Mouse (Mus musculus): ENCODE measurements around the gene Tgm1. TPM values are rescaled to one million over a fixed set of nuclear protein-coding genes. Genes with fewer than 3 reads are reported as not detected.

Gene Tgm1
- polyA plus RNA-seq, 1 experiment from 2014 or later: 1.3 TPM

DNA sequence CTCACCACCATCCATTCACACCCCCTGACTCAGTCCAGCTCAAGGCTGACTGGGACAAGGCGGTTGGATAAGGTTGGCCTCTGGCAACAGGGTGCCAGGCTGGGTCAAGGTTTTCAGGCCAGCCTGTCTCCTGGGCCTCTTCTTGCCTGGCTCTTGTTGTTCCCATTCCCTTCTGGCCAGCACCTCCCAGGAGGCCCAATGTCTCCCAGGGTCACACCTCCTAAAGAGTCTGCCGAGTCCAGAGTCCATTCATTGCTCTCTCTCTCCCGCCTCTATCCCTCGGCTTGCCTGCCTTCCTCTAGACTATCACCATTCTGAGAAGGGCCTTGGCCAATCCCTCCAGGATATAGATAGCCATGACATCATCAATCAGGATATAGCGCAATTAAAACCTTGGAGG is 55.7 kb downstream of the Tgm1 start:
- Histone ChIP-seq H3K4me3 (ENCODE audit: low read depth, low read length) (no peak overlapping the region), H3K36me3 (ENCODE audit: control insufficient read depth, insufficient read depth, low read length) (peaks cover 33% of the 10 kb centered on the region), H3K4me1 (replicated peaks; ENCODE audit: control insufficient read depth, insufficient read depth, low read length) (peaks cover 5% of the 10 kb centered on the region; the same call in 1 of the 2 replicates), H3K9me3 (ENCODE audit: control insufficient read depth, low read length) (no peaks in the 10 kb centered on the region), H3K27me3 (replicated peaks; ENCODE audit: control insufficient read depth, insufficient read depth, low read length) (no peaks in the 10 kb centered on the region), H3K27ac (ENCODE audit: low read depth) (no peak overlapping the region), H3K9ac (ENCODE audit: low read length) (no peak overlapping the region), H3K4me2 (ENCODE audit: low read length) (no peak overlapping the region)
- DNase-seq (ENCODE audit: low spot score): no peak
- 84% methylated on average over 5 of the region's 5 CpGs for WGBS
- ATAC-seq (replicated peaks; ENCODE audit: low FRiP score, low TSS enrichment, low read depth): peak; percentile 36; the same call in 1 of the 2 replicates

GRCm38 (mm10) chr14:55656935-55657334 is 56.8 kb downstream of the Tgm1 start:
- Histone ChIP-seq H3K4me1 (replicated peaks; ENCODE audit: control insufficient read depth, insufficient read depth, low read length) (peaks cover 5% of the 10 kb centered on the region; the same call in 1 of the 2 replicates), H3K4me3 (ENCODE audit: low read depth, low read length) (no peak overlapping the region), H3K9me3 (ENCODE audit: control insufficient read depth, low read length) (no peaks in the 10 kb centered on the region), H3K4me2 (ENCODE audit: low read length) (no peak overlapping the region), H3K36me3 (ENCODE audit: control insufficient read depth, insufficient read depth, low read length) (peaks cover 24% of the 10 kb centered on the region), H3K27me3 (replicated peaks; ENCODE audit: control insufficient read depth, insufficient read depth, low read length) (no peaks in the 10 kb centered on the region), H3K27ac (ENCODE audit: low read depth) (no peak overlapping the region), H3K9ac (ENCODE audit: low read length) (no peak overlapping the region)
- DNase-seq (ENCODE audit: low spot score): no peak
- ATAC-seq (replicated peaks; ENCODE audit: low FRiP score, low TSS enrichment, low read depth): no peak
- 84% methylated on average over 3 of the region's 3 CpGs for WGBS

- H3K27ac ChIP-seq (ENCODE audit: low read depth): no peak overlapping the region
- H3K4me3 ChIP-seq (ENCODE audit: low read depth, low read length): no peak overlapping the region
- no peaks in the 10 kb centered on the region for H3K4me1 ChIP-seq (replicated peaks; ENCODE audit: control insufficient read depth, insufficient read depth, low read length)
- no peak overlapping the region for H3K4me2 ChIP-seq (ENCODE audit: low read length)
- ATAC-seq (replicated peaks; ENCODE audit: low FRiP score, low TSS enrichment, low read depth): no peak
- no peaks in the 10 kb centered on the region for H3K9me3 ChIP-seq (ENCODE audit: control insufficient read depth, low read length)
- 88% methylated on average over 7 of the region's 7 CpGs for WGBS
- H3K36me3 ChIP-seq (ENCODE audit: control insufficient read depth, insufficient read depth, low read length): peaks cover 6% of the 10 kb centered on the region; the same call in 1 of the 2 replicates
- DNase-seq (ENCODE audit: low spot score): no peak
- H3K9ac ChIP-seq (ENCODE audit: low read length): no peak overlapping the region
- H3K27me3 ChIP-seq (replicated peaks; ENCODE audit: control insufficient read depth, insufficient read depth, low read length): no peaks in the 10 kb centered on the region
These were observed 62.2 kb downstream of the Tgm1 start for GRCm38 (mm10) chr14:55651528-55651927.

Other genes starting within 250 kb of the Tgm1 start
- gene Dhrs4, start 235.2 kb downstream of the Tgm1 start, polyA plus RNA-seq (2014; fragmentation: Nextera tagmentation; extraction: Ambion mirVana): 61.0 and 72.1 TPM in 2 replicates
- gene Carmil3, start 223.3 kb downstream of the Tgm1 start, polyA plus RNA-seq (2014; fragmentation: Nextera tagmentation; extraction: Ambion mirVana): 2.5 and 3.3 TPM in 2 replicates
- gene Cpne6, start 203.5 kb downstream of the Tgm1 start, polyA plus RNA-seq (2014; fragmentation: Nextera tagmentation; extraction: Ambion mirVana): 0.37 and 0.48 TPM in 2 replicates
- not detected in 2 replicates for gene Nrl, start 188.9 kb downstream of the Tgm1 start, polyA plus RNA-seq (2014; fragmentation: Nextera tagmentation; extraction: Ambion mirVana)
- gene Pck2, start 173.7 kb downstream of the Tgm1 start, polyA plus RNA-seq (2014; fragmentation: Nextera tagmentation; extraction: Ambion mirVana): 42.8 and 47.4 TPM in 2 replicates
- 70.9 and 71.5 TPM in 2 replicates for gene Dcaf11, start 153.9 kb downstream of the Tgm1 start, polyA plus RNA-seq (2014; fragmentation: Nextera tagmentation; extraction: Ambion mirVana)
- gene A730061H03Rik, start 153.5 kb downstream of the Tgm1 start, polyA plus RNA-seq (2014; fragmentation: Nextera tagmentation; extraction: Ambion mirVana): 0.64 and 0.81 TPM in 2 replicates
- gene Fitm1, start 138.3 kb downstream of the Tgm1 start, polyA plus RNA-seq (2014; fragmentation: Nextera tagmentation; extraction: Ambion mirVana): 0.19 and 0.43 TPM in 2 replicates
- 200 TPM in 2 replicates for gene Psme1, start 135.8 kb downstream of the Tgm1 start, polyA plus RNA-seq (2014; fragmentation: Nextera tagmentation; extraction: Ambion mirVana)
- gene Emc9, start 128.6 kb downstream of the Tgm1 start, polyA plus RNA-seq (2014; fragmentation: Nextera tagmentation; extraction: Ambion mirVana): 6.3 and 7.0 TPM in 2 replicates
- gene Psme2, start 122.8 kb downstream of the Tgm1 start, polyA plus RNA-seq (2014; fragmentation: Nextera tagmentation; extraction: Ambion mirVana): 331 and 332 TPM in 2 replicates
- gene Rnf31, start 122.2 kb downstream of the Tgm1 start, polyA plus RNA-seq (2014; fragmentation: Nextera tagmentation; extraction: Ambion mirVana): 15.9 and 20.1 TPM in 2 replicates
- gene Irf9, start 110.4 kb downstream of the Tgm1 start, polyA plus RNA-seq (2014; fragmentation: Nextera tagmentation; extraction: Ambion mirVana): 8.9 and 9.1 TPM in 2 replicates
- gene Rec8, start 95.9 kb downstream of the Tgm1 start, polyA plus RNA-seq (2014; fragmentation: Nextera tagmentation; extraction: Ambion mirVana): 6.2 and 8.1 TPM in 2 replicates
- 93.6 and 95.7 TPM in 2 replicates for gene Ipo4, start 78.0 kb downstream of the Tgm1 start, polyA plus RNA-seq (2014; fragmentation: Nextera tagmentation; extraction: Ambion mirVana)
- 1.6 and 1.9 TPM in 2 replicates for gene Gm49378, start 76.0 kb downstream of the Tgm1 start, polyA plus RNA-seq (2014; fragmentation: Nextera tagmentation; extraction: Ambion mirVana)
- 112 and 114 TPM in 2 replicates for gene Tm9sf1, start 70.1 kb downstream of the Tgm1 start, polyA plus RNA-seq (2014; fragmentation: Nextera tagmentation; extraction: Ambion mirVana)
- gene Tssk4, start 63.7 kb downstream of the Tgm1 start, polyA plus RNA-seq (2014; fragmentation: Nextera tagmentation; extraction: Ambion mirVana): 1.7 and 1.9 TPM in 2 replicates
- gene Mdp1, start 53.4 kb downstream of the Tgm1 start, polyA plus RNA-seq (2014; fragmentation: Nextera tagmentation; extraction: Ambion mirVana): 53.8 and 58.9 TPM in 2 replicates
- 53.5 and 62.5 TPM in 2 replicates for gene Gmpr2, start 42.0 kb downstream of the Tgm1 start, polyA plus RNA-seq (2014; fragmentation: Nextera tagmentation; extraction: Ambion mirVana)
- 547 and 563 TPM in 2 replicates for gene Nedd8, start 41.8 kb downstream of the Tgm1 start, polyA plus RNA-seq (2014; fragmentation: Nextera tagmentation; extraction: Ambion mirVana)
- 46.4 and 49.1 TPM in 2 replicates for gene Tinf2, start 32.1 kb downstream of the Tgm1 start, polyA plus RNA-seq (2014; fragmentation: Nextera tagmentation; extraction: Ambion mirVana)
- gene Rabggta, start 8.3 kb upstream of the Tgm1 start, polyA plus RNA-seq (2014; fragmentation: Nextera tagmentation; extraction: Ambion mirVana): 29.7 and 32.7 TPM in 2 replicates
- gene Dhrs1, start 31.8 kb upstream of the Tgm1 start, polyA plus RNA-seq (2014; fragmentation: Nextera tagmentation; extraction: Ambion mirVana): 81.9 and 84.3 TPM in 2 replicates
- 42.8 and 45.0 TPM in 2 replicates for gene Nop9, start 31.8 kb upstream of the Tgm1 start, polyA plus RNA-seq (2014; fragmentation: Nextera tagmentation; extraction: Ambion mirVana)
- 5.4 and 8.1 TPM in 2 replicates for gene Cideb, start 44.5 kb upstream of the Tgm1 start, polyA plus RNA-seq (2014; fragmentation: Nextera tagmentation; extraction: Ambion mirVana)
- gene Ltb4r2, start 47.5 kb upstream of the Tgm1 start, polyA plus RNA-seq (2014; fragmentation: Nextera tagmentation; extraction: Ambion mirVana): 0.08 and 0.65 TPM in 2 replicates
- 0.30 and 0.38 TPM in 2 replicates for gene Ltb4r1, start 52.0 kb upstream of the Tgm1 start, polyA plus RNA-seq (2014; fragmentation: Nextera tagmentation; extraction: Ambion mirVana)
- gene Adcy4, start 70.2 kb upstream of the Tgm1 start, polyA plus RNA-seq (2014; fragmentation: Nextera tagmentation; extraction: Ambion mirVana): 5.8 and 7.2 TPM in 2 replicates
- gene Ripk3, start 74.9 kb upstream of the Tgm1 start, polyA plus RNA-seq (2014; fragmentation: Nextera tagmentation; extraction: Ambion mirVana): 48.5 and 51.7 TPM in 2 replicates
- gene Nfatc4, start 109.2 kb upstream of the Tgm1 start, polyA plus RNA-seq (2014; fragmentation: Nextera tagmentation; extraction: Ambion mirVana): 34.3 and 37.4 TPM in 2 replicates
- 15.9 and 18.6 TPM in 2 replicates for gene Nynrin, start 140.1 kb upstream of the Tgm1 start, polyA plus RNA-seq (2014; fragmentation: Nextera tagmentation; extraction: Ambion mirVana)
- 0.18 and 0.23 TPM in 2 replicates for gene Cbln3, start 170.5 kb upstream of the Tgm1 start, polyA plus RNA-seq (2014; fragmentation: Nextera tagmentation; extraction: Ambion mirVana)
- gene Khnyn, start 171.0 kb upstream of the Tgm1 start, polyA plus RNA-seq (2014; fragmentation: Nextera tagmentation; extraction: Ambion mirVana): 10.4 and 11.2 TPM in 2 replicates
- gene Sdr39u1, start 186.4 kb upstream of the Tgm1 start, polyA plus RNA-seq (2014; fragmentation: Nextera tagmentation; extraction: Ambion mirVana): 66.2 and 70.4 TPM in 2 replicates
- 0.95 and 1.1 TPM in 2 replicates for gene Cma1, start 230.7 kb upstream of the Tgm1 start, polyA plus RNA-seq (2014; fragmentation: Nextera tagmentation; extraction: Ambion mirVana)
- not detected in 2 replicates for gene Cma2, start 237.1 kb upstream of the Tgm1 start, polyA plus RNA-seq (2014; fragmentation: Nextera tagmentation; extraction: Ambion mirVana)

Data from intestine, embryonic 14.5 days (tissue).